ENCODE assay signal across 8 mouse cellular contexts in the genomic region with DNA sequence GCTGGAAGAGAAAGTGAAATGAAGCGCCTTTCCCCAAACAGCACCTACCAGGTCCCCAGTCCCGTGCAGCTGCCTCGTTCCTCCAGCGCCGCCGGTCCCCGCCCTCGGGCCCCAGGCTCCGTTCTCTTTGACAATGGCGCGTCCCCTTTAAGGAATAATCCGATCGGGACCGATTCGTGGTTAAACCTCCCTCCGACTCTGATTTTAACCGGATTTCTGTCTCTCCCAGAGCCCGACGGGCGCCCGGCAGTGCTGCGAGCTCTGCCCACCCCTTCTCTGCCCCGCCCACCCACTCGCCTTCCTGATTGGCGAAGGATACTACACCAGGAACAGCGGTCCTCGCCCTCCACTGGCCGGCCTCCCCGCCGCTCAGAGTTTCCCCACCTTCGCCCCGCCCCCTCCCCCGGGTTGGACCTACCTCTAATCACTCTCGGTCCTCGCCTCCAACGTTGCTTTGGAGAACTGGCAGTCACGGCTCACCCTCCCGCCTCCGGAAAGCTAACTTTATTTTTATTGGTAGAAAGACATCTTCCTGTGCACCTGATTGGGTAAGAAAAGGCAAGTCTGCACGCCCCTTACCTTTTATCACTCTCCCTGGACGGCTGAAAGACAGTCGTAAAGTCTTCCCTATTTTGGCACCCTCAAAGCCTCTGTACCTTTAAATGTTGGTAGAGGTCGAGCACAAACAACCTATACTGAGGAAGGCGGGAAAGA. TPM values are rescaled to one million over a fixed set of nuclear protein-coding genes. Genes with fewer than 3 reads are reported as not detected.
DNase-seq lines count a peak whose midpoint lies in the region; ATAC-seq lines count a peak whose summit lies in the region.

Fryl (minus strand) TSS at position 268 of the 714 bp plus-strand sequence.

- H3K9me3 ChIP-seq in hindbrain, embryonic 11.5 days (ENCODE audit: control insufficient read depth, low read length) = no peaks in the 10 kb centered on the region

- H3K4me3 ChIP-seq in hindbrain, embryonic 11.5 days (ENCODE audit: low read depth, low read length) = peak within 1 kb of the TSS; percentile 93

- H3K4me1 ChIP-seq in hindbrain, embryonic 11.5 days (replicated peaks; ENCODE audit: control insufficient read depth, insufficient read depth, low read length) = no peaks in the 10 kb centered on the region; the same call in 1 of the 2 replicates

- peak within 1 kb of the TSS; percentile 77 for H3K9ac ChIP-seq in hindbrain, embryonic 11.5 days (ENCODE audit: low read depth, low read length)

- peak; percentile 98 for ATAC-seq in hindbrain, embryonic 11.5 days (ENCODE audit: low FRiP score)

- H3K4me2 ChIP-seq in hindbrain, embryonic 11.5 days (replicated peaks; ENCODE audit: low read depth, low read length) = peak within 1 kb of the TSS; percentile 56

- peak within 1 kb of the TSS; percentile 93 for H3K27ac ChIP-seq in hindbrain, embryonic 11.5 days (ENCODE audit: low read depth, low read length)

- peak; percentile 100 for DNase-seq in Muller cell, postnatal 12 days (ENCODE audit: inconsistent ontology term)
- peak; percentile 96 for DNase-seq in cerebellum, adult 9-11 months
- DNase-seq in frontal cortex, adult 2 months (ENCODE audit: extremely low spot score in 1 of 2, low spot score in 1 of 2) = peak; percentile 97
- peak; percentile 98 for DNase-seq in hindbrain, embryonic 11.5 days (ENCODE audit: low spot score)
- peak; percentile 87 to 92 for DNase-seq in layer of hippocampus, postnatal 10 days (ENCODE audit: low spot score in 2 of 2)
- peak; percentile 97 for DNase-seq in lung, postnatal 10 days
- peak; percentile 93 for DNase-seq in ovary, postnatal 36 days (ENCODE audit: low spot score)
- DNase-seq in thymus, postnatal 25 days = peak; percentile 91

- H3K27me3 ChIP-seq in hindbrain, embryonic 11.5 days (ENCODE audit: control insufficient read depth, insufficient read depth, low read length) = no peaks in the 10 kb centered on the region

- no peaks in the 10 kb centered on the region for H3K36me3 ChIP-seq in hindbrain, embryonic 11.5 days (ENCODE audit: control insufficient read depth, insufficient read depth, low read length)

- WGBS in hindbrain, embryonic 11.5 days = under 1% methylated on average over 42 of the region's 44 CpGs

RNA-seq across cellular contexts. Expression of gene Fryl, which starts in this region (rescaled TPM):
- polyA plus RNA-seq in frontal cortex, adult 2 months (2012; rRNA removed) = 73.2 and 76.6 TPM in 2 replicates
- 40.2 and 53.2 TPM in 2 replicates for polyA plus RNA-seq in hindbrain, embryonic 11.5 days (2014; fragmentation: Nextera tagmentation; extraction: Ambion mirVana)
- 10 to 100 TPM; 66.1 to 71.6 TPM for total RNA-seq in layer of hippocampus, postnatal 10 days (2021)

Comparison
In these comparisons a context has a peak if more than half of its experiments do, and no peak if none do; other contexts are left out.
1. Peak in every context shown above with its lines: DNase-seq, ATAC-seq, H3K4me3 ChIP-seq and H3K27ac ChIP-seq.